In the genomic region with DNA sequence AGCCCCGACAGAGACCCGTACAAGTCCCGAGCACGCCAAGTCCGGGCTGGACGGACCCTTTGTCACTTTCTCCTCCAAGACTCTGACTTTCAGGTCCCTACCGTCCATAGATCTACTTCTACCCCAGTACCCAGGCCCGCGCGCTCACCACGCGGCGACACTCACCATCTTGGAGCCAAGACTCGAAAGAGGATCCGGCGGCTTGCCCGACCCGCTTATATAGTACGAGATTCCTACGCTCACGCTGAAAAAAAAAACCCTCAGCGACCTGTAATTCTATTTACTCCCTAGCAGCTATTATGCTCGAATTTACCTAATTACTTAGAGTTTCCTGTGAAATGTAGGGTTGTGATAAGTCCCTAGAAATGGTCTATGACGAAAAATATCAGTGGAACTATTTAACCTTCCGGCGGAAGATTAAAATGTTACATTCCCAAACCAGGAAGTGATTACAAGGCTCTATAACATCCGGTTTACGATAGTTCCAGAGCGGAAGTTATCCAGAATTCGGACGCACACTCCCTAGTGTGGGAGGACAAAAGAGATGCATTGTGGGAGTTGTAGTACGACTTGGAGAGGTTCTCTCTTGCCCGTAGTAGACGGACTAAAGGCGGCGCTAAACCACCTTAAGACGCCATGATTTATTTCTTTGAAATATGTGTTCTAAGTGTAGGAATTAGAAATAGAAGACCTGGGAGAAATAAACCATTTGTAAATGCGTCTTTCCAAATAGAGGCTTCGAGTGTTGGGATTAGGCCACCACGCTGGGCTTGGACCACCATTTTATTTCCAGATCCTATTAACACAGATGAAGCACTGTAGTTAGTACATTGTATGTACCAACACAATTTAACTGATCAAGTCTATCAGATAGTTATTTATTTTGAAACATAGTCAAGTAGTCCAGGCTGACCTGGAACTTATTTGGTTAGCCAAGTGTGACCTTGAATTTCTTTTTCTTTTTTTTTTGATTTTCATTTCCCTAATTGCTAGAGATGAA, we compare ENCODE assay signal across 7 mouse cellular contexts. TPM values are rescaled to one million over a fixed set of nuclear protein-coding genes. Genes with fewer than 3 reads are reported as not detected.
DNase-seq lines count a peak whose midpoint lies in the region; ATAC-seq lines count a peak whose summit lies in the region.

Gene Rps26 (minus strand): TSS at position 437 of the 1,000 bp plus-strand sequence.

- peak within 1 kb of the TSS; percentile 67 for H3K27ac ChIP-seq in embryonic facial prominence, embryonic 11.5 days (replicated peaks; ENCODE audit: low read depth, low read length)
- peak within 1 kb of the TSS; percentile 88 for H3K27ac ChIP-seq in limb, embryonic 10.5 days
- peak within 1 kb of the TSS; percentile 84 for H3K27ac ChIP-seq in midbrain, embryonic 13.5 days

- peak; percentile 92 for DNase-seq in adrenal gland, postnatal 14 days
- peak; percentile 100 for DNase-seq in embryonic facial prominence, embryonic 11.5 days (ENCODE audit: low spot score)
- peak; percentile 95 for DNase-seq in kidney, adult 11 months
- peak; percentile 86 for DNase-seq in limb, embryonic 10.5 days (ENCODE audit: low spot score)
- DNase-seq in spleen, adult 12 weeks (ENCODE audit: low spot score), result peak; percentile 73

- 1% methylated on average over 40 of the region's 40 CpGs for WGBS in embryonic facial prominence, embryonic 11.5 days
- 1% methylated on average over 40 of the region's 40 CpGs for WGBS in limb, embryonic 10.5 days
- under 1% methylated on average over 40 of the region's 40 CpGs for WGBS in midbrain, embryonic 13.5 days

- H3K36me3 ChIP-seq in embryonic facial prominence, embryonic 11.5 days (replicated peaks; ENCODE audit: control insufficient read depth, insufficient read depth, low read depth, low read length), result peaks cover 8% of the 10 kb centered on the region
- peaks cover 32% of the 10 kb centered on the region for H3K36me3 ChIP-seq in limb, embryonic 10.5 days
- peaks cover 26% of the 10 kb centered on the region for H3K36me3 ChIP-seq in midbrain, embryonic 13.5 days

- ATAC-seq in embryonic facial prominence, embryonic 11.5 days (replicated peaks; ENCODE audit: insufficient number of reproducible peaks, low FRiP score, low TSS enrichment, low read depth), result peak; percentile 95
- ATAC-seq in granulocyte monocyte progenitor cell, adult 5-6 weeks (replicated peaks; ENCODE audit: poor library complexity, severe bottlenecking), result peak; percentile 98
- ATAC-seq in midbrain, embryonic 13.5 days, result peak; percentile 98

- H3K27me3 ChIP-seq in embryonic facial prominence, embryonic 11.5 days (ENCODE audit: control insufficient read depth, insufficient read depth, low read length), result no peaks in the 10 kb centered on the region
- no peaks in the 10 kb centered on the region for H3K27me3 ChIP-seq in limb, embryonic 10.5 days (ENCODE audit: low read depth, poor library complexity, severe bottlenecking)
- H3K27me3 ChIP-seq in midbrain, embryonic 13.5 days, result no peaks in the 10 kb centered on the region

- peak within 1 kb of the TSS; percentile 92 for H3K4me3 ChIP-seq in embryonic facial prominence, embryonic 11.5 days (ENCODE audit: low read depth, low read length)
- peak within 1 kb of the TSS; percentile 64 for H3K4me3 ChIP-seq in limb, embryonic 10.5 days
- peak within 1 kb of the TSS; percentile 75 for H3K4me3 ChIP-seq in midbrain, embryonic 13.5 days (replicated peaks)

- no peaks in the 10 kb centered on the region for H3K4me1 ChIP-seq in embryonic facial prominence, embryonic 11.5 days (ENCODE audit: control insufficient read depth, insufficient read depth, low read length)
- H3K4me1 ChIP-seq in limb, embryonic 10.5 days, result peaks cover 6% of the 10 kb centered on the region
- H3K4me1 ChIP-seq in midbrain, embryonic 13.5 days (replicated peaks), result peaks cover 9% of the 10 kb centered on the region

- peak within 1 kb of the TSS; percentile 70 for H3K4me2 ChIP-seq in embryonic facial prominence, embryonic 11.5 days (ENCODE audit: low read depth, low read length)
- H3K4me2 ChIP-seq in midbrain, embryonic 13.5 days (replicated peaks), result peak within 1 kb of the TSS; percentile 91

- peak within 1 kb of the TSS; percentile 94 for H3K9ac ChIP-seq in embryonic facial prominence, embryonic 11.5 days (replicated peaks; ENCODE audit: low read length)
- peak within 1 kb of the TSS; percentile 93 for H3K9ac ChIP-seq in midbrain, embryonic 13.5 days (replicated peaks)

- no peaks in the 10 kb centered on the region for H3K9me3 ChIP-seq in embryonic facial prominence, embryonic 11.5 days (replicated peaks; ENCODE audit: control insufficient read depth, low read length)
- no peaks in the 10 kb centered on the region for H3K9me3 ChIP-seq in limb, embryonic 10.5 days (replicated peaks)
- no peaks in the 10 kb centered on the region for H3K9me3 ChIP-seq in midbrain, embryonic 13.5 days

RNA-seq across cellular contexts. Expression of gene Rps26, which starts in this region (rescaled TPM):
- 748 and 849 TPM in 2 replicates for total RNA-seq in adrenal gland, postnatal 14 days (2021)
- polyA plus RNA-seq in embryonic facial prominence, embryonic 11.5 days (2014; fragmentation: Nextera tagmentation; extraction: Ambion mirVana), result 765 and 782 TPM in 2 replicates
- total RNA-seq in granulocyte monocyte progenitor cell, adult 5-6 weeks (2014; fragmentation: Nextera tagmentation), result 2,754 and 2,968 TPM in 2 replicates
- 1,150 and 1,165 TPM in 2 replicates for total RNA-seq in granulocyte monocyte progenitor cell, adult 5-6 weeks (2017)
- 592 and 676 TPM in 2 replicates for polyA plus RNA-seq in limb, embryonic 10.5 days (2016; fragmentation: Nextera tagmentation; extraction: Ambion mirVana)
- polyA plus RNA-seq in midbrain, embryonic 13.5 days (2015; fragmentation: Nextera tagmentation; extraction: Ambion mirVana), result 461 and 477 TPM in 2 replicates

Comparison
In these comparisons a context has a peak if more than half of its experiments do, and no peak if none do; other contexts are left out.
1. Peak in every context shown above with its lines: DNase-seq, ATAC-seq, H3K4me3 ChIP-seq and H3K27ac ChIP-seq.